Mouse (Mus musculus) cerebellum, postnatal 25 days (tissue): ENCODE measurements around the gene Epb41l5.

ENCODE experiments used
- DNase-seq, 2 experiments: peaks; one replicate each; pipeline ENCODE4 v3.0.0; 2021; ENCODE audit warnings: mixed read lengths in 2 of 2

Epb41l5 gene

GRCm38 (mm10) chr1:119590041-119590440, 58.8 kb downstream of the Epb41l5 start:
- no peak for DNase-seq

GRCm38 (mm10) chr1:119584974-119585373, 63.8 kb downstream of the Epb41l5 start:
- no peak for DNase-seq

GRCm38 (mm10) chr1:119570134-119570533, 78.7 kb downstream of the Epb41l5 start:
- DNase-seq: no peak

DNA sequence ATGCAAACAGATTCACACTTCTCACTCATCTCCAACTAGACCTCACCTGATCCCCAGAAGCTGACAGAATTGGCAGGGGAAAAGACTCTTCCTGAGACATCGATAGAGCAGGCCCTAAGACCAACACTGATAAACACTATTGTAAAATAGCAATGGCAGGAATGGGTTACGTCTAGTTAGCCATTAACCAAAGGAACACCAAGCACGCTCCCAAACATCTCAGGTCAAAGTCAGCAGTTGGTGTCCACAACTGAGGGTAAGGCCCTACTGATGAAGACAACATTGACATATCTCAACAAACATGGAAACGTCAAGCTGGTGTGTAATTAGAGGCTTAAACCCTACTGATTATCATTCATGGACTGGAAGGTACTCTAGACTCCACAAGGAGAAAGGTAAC, 83.3 kb downstream of the Epb41l5 start:
- no peak for DNase-seq

DNA sequence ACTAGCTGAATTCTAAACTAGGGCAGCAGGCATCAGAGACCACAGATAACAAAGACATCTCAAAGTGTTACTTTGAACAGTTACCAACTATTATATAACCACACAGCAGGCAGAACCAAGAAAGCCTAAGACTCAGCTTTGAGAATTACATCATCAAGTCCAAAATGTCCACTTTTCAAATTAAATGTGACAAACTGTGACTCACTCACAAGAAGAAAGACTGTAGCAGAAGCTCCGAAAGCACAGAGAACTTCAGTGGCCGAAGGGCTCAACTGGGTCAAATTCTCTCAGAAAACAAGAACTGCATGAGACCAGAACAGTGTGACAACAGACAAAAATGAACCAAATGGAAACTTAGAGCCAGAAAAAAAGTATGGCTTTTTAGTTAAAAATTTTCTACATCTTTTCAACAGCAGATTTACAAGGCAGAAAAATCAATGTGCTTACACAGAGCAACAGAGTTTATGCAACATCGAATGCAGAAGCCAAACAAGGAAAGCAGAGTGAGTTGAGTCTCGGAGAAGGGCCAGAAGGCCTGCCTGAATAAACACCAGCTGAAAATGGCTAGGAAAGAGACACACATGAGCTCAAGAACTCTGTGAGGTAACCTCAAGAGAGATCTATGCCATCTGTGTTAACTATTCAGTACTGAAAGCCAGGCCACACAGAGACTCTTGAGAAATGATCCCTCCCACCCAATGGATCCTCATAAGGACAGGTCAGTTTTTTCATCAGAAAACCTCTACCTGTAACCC, 91.0 kb downstream of the Epb41l5 start:
- no peak for DNase-seq

DNA sequence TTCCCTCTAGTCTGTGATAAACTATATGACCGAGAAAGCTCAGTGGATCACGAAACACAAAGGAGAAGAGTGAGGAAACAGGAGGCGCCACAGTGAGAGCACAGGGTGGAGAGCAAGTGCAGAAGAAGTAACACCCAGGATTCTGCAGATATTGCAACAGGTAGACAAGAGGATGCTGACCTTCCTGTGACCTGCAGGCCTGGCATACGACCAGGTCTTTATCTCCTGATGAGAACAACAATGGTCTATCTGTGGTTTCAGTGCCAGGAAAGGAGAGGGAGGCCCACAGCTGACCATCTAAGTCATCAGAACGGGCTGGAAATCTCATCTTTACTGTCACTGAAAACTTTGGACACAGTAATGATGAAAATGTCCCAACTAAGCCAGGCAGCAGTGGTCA, 93.1 kb downstream of the Epb41l5 start:
- DNase-seq: no peak

DNA sequence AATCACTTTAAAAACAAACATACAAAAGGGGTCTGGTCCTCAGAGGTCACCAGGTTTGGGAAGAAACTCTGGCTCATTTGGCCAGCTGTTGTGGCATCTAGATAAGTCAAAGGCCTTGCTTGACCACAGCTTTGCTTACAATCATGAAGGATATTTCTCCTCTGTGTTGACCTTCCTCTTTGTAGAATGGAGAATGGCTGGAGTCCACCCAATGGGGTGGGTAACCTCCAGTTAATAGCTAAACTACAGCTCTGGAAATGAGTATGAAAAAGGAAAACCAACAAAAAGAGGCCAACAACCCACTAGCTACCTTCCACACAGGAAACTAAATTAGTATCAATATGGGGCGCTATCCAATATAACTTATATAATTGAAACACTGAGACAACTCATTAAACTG, 97.1 kb downstream of the Epb41l5 start:
- DNase-seq: no peak

- DNase-seq: no peak
Measured at GRCm38 (mm10) chr1:119550064-119550463, 98.7 kb downstream of the Epb41l5 start.

DNA sequence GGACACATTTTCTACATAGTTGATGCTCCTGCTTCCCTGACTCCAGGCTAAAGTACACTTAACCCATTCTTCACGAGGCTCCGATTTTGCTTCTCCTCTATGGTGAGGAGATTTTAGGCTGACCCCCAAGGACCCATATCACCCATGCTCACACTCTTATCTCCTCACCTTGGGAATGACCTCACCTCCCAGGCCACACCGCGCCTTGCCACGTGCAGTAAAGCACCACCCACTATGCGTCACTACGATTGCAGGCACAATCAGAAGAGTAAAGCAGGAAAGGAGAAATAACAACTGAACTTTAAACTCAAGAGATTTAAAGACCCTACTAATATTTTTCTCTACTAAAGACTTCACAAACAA, 99.5 kb downstream of the Epb41l5 start:
- no peak for DNase-seq

DNA sequence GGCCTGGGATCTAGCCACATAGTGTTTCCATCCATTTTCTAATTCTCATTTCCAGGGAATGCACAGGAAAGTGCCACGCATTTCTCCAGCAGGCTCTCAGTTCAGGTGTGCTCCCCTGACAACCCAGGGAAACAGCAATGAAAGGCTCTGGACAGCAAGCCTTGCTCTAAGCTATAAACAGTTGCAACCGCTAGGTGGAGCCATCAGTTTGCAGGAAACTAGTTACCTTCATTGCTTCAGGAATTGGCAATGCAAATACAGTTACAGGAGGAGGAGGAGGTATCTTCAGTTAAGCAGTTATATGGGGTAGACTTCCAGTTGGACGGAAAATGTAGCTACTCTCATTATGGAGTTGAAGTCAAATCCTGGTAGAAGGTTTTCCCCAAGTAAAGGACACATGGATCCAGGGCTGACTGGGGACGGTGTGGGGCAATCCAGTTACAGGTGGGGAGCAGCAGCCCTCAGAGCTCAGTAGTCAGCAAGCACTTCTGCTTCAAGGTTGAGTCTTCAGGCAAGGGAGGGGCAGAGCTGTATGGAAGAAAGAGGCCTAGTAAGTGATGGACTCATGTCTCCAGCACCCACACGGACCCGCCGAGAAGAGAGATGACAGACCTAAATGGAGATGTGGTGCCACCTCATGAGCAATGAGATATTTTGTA, 100.0 kb downstream of the Epb41l5 start:
- peak; percentile 82 to 91 for DNase-seq

DNA sequence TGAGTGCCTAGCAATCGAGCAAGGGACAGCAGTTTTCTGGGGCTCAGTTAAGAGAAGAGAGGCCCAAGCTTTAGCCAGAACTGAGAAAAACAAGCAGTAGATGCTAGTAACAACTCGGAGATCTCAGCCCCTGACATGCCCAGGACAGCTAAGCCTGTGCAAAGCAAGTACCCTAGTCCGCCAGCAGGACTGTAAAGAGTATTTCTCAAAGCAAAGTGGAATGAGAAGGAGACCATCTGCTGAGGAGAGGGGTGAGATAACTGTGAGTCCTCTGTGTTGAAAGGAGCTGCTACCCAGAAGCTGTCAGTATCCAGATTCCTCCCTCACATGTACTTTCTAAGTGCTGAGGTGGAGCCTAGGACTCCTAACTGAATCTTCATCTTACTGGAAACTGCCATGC, 102.3 kb downstream of the Epb41l5 start:
- no peak for DNase-seq

DNA sequence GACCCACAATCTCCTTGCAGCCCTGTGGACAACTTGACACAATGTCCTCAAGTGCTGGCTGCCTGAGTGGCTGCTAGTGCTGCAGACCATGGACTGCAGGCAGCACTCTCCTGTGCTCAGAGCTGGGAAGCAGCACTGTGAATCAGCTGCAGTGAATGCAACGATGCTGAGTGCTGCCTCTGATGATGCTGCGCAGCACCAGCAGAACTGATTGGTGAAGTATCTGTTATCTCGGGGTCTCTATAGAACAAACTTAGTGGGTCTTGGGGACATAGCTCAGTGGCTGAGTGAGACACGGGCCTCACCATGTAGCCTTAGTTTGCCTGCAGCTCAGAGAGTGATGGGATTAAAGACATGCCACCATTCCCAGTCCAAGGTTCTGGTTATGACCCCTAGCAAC, 103.1 kb downstream of the Epb41l5 start:
- no peak for DNase-seq

DNA sequence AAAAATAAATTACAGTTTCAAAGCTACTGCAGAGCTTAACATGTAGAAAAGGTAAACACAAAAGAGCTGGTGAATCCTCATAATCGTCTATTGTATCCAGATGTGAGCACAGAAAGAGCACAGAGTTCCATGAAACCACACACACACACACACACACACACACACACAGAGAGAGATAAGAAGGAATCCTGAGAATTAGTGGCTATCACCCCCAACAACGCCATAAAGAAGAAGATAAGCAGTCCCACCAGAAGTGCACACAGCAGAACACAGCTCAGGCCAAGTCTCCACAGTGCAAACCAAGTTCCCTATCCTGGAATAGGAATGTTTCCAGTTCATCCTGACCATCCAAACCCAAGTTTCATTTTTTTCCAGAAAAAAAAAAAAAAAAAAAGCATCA, 103.6 kb downstream of the Epb41l5 start:
- DNase-seq: no peak

GRCm38 (mm10) chr1:119544611-119545155, 104.1 kb downstream of the Epb41l5 start:
- DNase-seq: no peak

DNA sequence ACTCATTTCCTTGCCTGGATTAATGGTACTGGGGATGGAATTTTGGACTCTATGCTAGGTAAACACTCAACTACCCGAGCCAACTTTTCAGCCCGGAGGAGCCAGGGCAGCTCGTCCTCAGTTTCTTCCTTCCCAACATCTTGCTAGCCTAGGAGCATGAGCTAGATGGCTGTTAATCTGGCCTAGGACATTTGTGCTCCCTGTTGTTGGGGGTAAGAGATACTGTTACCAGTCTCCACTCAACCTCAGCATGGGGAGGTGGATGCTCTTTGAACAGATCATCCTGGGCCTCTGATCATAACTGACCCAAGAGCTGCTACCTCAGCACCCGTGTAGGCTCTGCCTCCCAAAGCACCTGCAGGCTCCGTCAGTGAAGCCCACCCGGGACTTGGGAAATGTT, 105.5 kb downstream of the Epb41l5 start:
- DNase-seq: no peak

DNA sequence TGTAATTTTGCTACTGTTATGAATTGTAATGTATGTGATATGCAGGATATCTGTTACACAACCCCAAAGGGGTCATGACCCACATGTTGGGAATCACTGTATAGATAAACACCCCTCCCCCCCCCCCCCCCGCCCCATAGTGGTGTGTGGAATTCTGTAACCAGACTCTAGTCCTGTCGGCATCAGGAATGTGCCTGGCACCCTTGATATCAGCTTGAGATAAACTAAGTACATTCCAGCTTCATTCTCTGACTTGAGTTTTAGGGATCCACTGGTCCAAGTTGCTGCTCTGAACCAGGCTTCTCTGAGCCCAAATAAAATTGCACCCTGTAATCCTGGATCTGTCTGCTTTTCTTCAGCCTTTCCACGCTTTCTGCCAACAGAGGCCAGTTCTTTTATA, 107.2 kb downstream of the Epb41l5 start:
- DNase-seq: no peak

GRCm38 (mm10) chr1:119540836-119541557, 107.8 kb downstream of the Epb41l5 start:
- DNase-seq: no peak

GRCm38 (mm10) chr1:119539252-119539651, 109.5 kb downstream of the Epb41l5 start:
- DNase-seq: no peak

DNA sequence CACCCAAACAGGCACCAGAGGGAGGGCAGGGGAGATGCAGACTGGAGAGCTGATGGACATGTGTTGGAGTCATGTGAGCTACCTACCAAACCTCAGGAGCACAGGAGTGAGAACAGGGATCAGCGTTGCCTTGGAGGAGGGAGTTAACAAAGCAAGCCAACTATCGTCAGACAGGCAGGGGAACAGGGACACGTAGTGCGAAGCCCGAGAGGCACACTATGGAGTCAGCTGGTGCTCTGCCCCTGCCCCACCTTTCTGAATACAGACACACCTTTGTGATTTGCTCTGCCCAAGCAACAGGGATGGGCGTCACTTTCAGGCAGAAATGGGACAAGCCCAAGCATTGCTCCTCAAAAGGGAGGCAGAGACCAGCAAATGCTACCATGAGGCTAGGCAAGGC, 111.1 kb downstream of the Epb41l5 start:
- no peak for DNase-seq

GRCm38 (mm10) chr1:119536122-119536521, 112.7 kb downstream of the Epb41l5 start:
- no peak for DNase-seq

- DNase-seq: no peak
Measured at GRCm38 (mm10) chr1:119534341-119534740, 114.5 kb downstream of the Epb41l5 start.

GRCm38 (mm10) chr1:119533093-119533805, 115.6 kb downstream of the Epb41l5 start:
- peak in 1 of 2 experiments; percentile 34 for DNase-seq

DNA sequence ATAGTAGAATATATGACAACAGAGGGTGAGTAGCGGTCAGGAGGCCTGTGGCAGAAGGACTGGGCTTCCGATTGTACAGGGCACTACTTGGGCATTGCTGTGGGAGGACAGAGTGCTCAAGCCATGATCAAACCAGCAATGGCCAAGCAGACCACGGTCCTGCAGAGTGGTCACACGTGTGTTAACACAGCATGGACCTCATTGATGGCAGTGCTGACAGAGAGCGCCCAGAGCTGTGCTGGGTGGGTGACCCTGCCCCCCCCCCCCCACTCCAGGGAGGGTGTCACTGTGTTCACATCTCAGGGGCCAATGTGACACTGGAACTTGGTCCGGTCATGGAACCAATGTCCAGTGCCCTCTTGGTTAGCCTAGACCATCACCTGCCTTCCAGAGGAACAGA, 116.6 kb downstream of the Epb41l5 start:
- DNase-seq: no peak
